Mouse (Mus musculus) granulocyte monocyte progenitor cell, adult 5-6 weeks (primary cell): ENCODE measurements at regions not wholly inside any gene's neighbourhood (a gene's known extent, or its start where the extent isn't known, plus 50 kb on each side); places are given as distances from the start of the nearest gene placed in this dataset.

Experiments
- ATAC-seq: replicated peaks from 2 replicates; pipeline ENCODE4 v1.8.0; 2016; ENCODE audit warnings: mild to moderate bottlenecking, moderate TSS enrichment, inconsistent platforms; ENCODE audit not compliant: poor library complexity, severe bottlenecking

- no peak for ATAC-seq
Observed at GRCm38 (mm10) chr2:128217784-128218467, 92.1 kb downstream of the Bcl2l11 start.

- ATAC-seq = no peak
Observed at GRCm38 (mm10) chr2:128218961-128219360, 93.1 kb downstream of the Bcl2l11 start.

GRCm38 (mm10) chr2:128221055-128221454 is 95.2 kb downstream of the Bcl2l11 start:
- ATAC-seq = peak; percentile 63

GRCm38 (mm10) chr2:128221657-128222056 is 95.8 kb downstream of the Bcl2l11 start:
- no peak for ATAC-seq

GRCm38 (mm10) chr2:128226465-128227047 is 100.7 kb downstream of the Bcl2l11 start:
- ATAC-seq = no peak

GRCm38 (mm10) chr2:128229730-128230129 is 103.9 kb downstream of the Bcl2l11 start:
- ATAC-seq = no peak

GRCm38 (mm10) chr2:128230921-128231320 is 105.1 kb downstream of the Bcl2l11 start:
- no peak for ATAC-seq

GRCm38 (mm10) chr2:128231338-128231737 is 105.5 kb downstream of the Bcl2l11 start:
- ATAC-seq = no peak

GRCm38 (mm10) chr2:128232027-128232426 is 106.2 kb downstream of the Bcl2l11 start:
- ATAC-seq = peak; percentile 71

GRCm38 (mm10) chr2:128235127-128235526 is 109.3 kb downstream of the Bcl2l11 start:
- ATAC-seq = no peak

- ATAC-seq = no peak
Observed at GRCm38 (mm10) chr2:128239451-128239850, 113.6 kb downstream of the Bcl2l11 start.

GRCm38 (mm10) chr2:128240054-128240453 is 114.2 kb downstream of the Bcl2l11 start:
- no peak for ATAC-seq

- ATAC-seq = peak; percentile 48; the same call in 1 of the 2 replicates
Observed at GRCm38 (mm10) chr2:128240536-128241279, 114.9 kb downstream of the Bcl2l11 start.

- no peak for ATAC-seq
Observed at GRCm38 (mm10) chr2:128241280-128241665, 115.4 kb downstream of the Bcl2l11 start.

- no peak for ATAC-seq
Observed at GRCm38 (mm10) chr2:128245544-128245943, 119.7 kb downstream of the Bcl2l11 start.

GRCm38 (mm10) chr2:128247967-128248366 is 122.1 kb downstream of the Bcl2l11 start:
- no peak for ATAC-seq

- ATAC-seq = peak; percentile 93
Observed at GRCm38 (mm10) chr2:128249188-128249587, 123.3 kb downstream of the Bcl2l11 start.

- ATAC-seq = 0 out of 2 replicates have a peak, but pooled peaks have one; percentile 43
Observed at GRCm38 (mm10) chr2:128249607-128250006, 123.8 kb downstream of the Bcl2l11 start.

GRCm38 (mm10) chr2:128250841-128251240 is 125.0 kb downstream of the Bcl2l11 start:
- ATAC-seq = no peak

GRCm38 (mm10) chr2:128256651-128257050 is 130.8 kb downstream of the Bcl2l11 start:
- ATAC-seq = no peak

- ATAC-seq = no peak
Observed at GRCm38 (mm10) chr2:128257262-128257661, 131.4 kb downstream of the Bcl2l11 start.
